Mouse (Mus musculus): ENCODE results near the gene Ltb. TPM values are rescaled to one million over a fixed set of nuclear protein-coding genes. Genes with fewer than 3 reads are reported as not detected.

Gene Ltb
- total and polyA plus RNA-seq, 3 experiments = 1.8 to 7.7 (median 5.8) TPM

Small RNAs within 50 kb of the gene (microRNA-seq; reads per million reads assigned to microRNA genes)
- gene Mir6973a = 0 reads per million in 2 experiments
- 0 reads per million in 2 experiments for gene Mir6974
- gene Mir6975 = 0 reads per million in 2 experiments

Other genes with a start within 250 kb of the Ltb start
Only the 30 nearest of the 39 such genes appear.
- gene Vwa7, start 177.9 kb upstream of the Ltb start, total RNA-seq (2021) = under 1 TPM; 0.26 to 0.55 TPM
- 0.97 and 1.8 TPM in 2 replicates for gene Vwa7, start 177.9 kb upstream of the Ltb start, polyA plus RNA-seq (2012; rRNA removed)
- gene Sapcd1, start 166.4 kb upstream of the Ltb start, total RNA-seq (2021) = under 1 TPM in 1 of 2 experiments, not detected in 1; 0.79 TPM
- 0.83 and 2.0 TPM in 2 replicates for gene Sapcd1, start 166.4 kb upstream of the Ltb start, polyA plus RNA-seq (2012; rRNA removed)
- gene Msh5, start 147.7 kb upstream of the Ltb start, total RNA-seq (2021) = under 1 TPM; 0.75 to 0.93 TPM
- gene Msh5, start 147.7 kb upstream of the Ltb start, polyA plus RNA-seq (2012; rRNA removed) = 1.3 and 1.7 TPM in 2 replicates
- 100 to 1,000 TPM in 1 of 2 experiments, 10 to 100 TPM in 1; 80.8 to 136 TPM for gene Clic1, start 144.5 kb upstream of the Ltb start, total RNA-seq (2021)
- 62.2 and 64.1 TPM in 2 replicates for gene Clic1, start 144.5 kb upstream of the Ltb start, polyA plus RNA-seq (2012; rRNA removed)
- gene Ddah2, start 135.4 kb upstream of the Ltb start, total RNA-seq (2021) = 10 to 100 TPM in 1 of 2 experiments, 1 to 10 TPM in 1; 7.2 to 26.6 TPM
- gene Ddah2, start 135.4 kb upstream of the Ltb start, polyA plus RNA-seq (2012; rRNA removed) = 25.9 and 35.6 TPM in 2 replicates
- gene Ly6g6c, start 129.1 kb upstream of the Ltb start, total RNA-seq (2021) = not detected
- not detected in 2 replicates for gene Ly6g6c, start 129.1 kb upstream of the Ltb start, polyA plus RNA-seq (2012; rRNA removed)
- gene Mpig6b, start 128.3 kb upstream of the Ltb start, total RNA-seq (2021) = not detected
- 0.06 TPM in 1 of 2 replicates, not detected in the other for gene Mpig6b, start 128.3 kb upstream of the Ltb start, polyA plus RNA-seq (2012; rRNA removed)
- gene Ly6g6e, start 117.5 kb upstream of the Ltb start, total RNA-seq (2021) = not detected
- gene Ly6g6e, start 117.5 kb upstream of the Ltb start, polyA plus RNA-seq (2012; rRNA removed) = 0.21 and 0.34 TPM in 2 replicates
- under 1 TPM in 1 of 2 experiments, not detected in 1; 0.45 TPM for gene Ly6g6d, start 116.4 kb upstream of the Ltb start, total RNA-seq (2021)
- gene Ly6g6d, start 116.4 kb upstream of the Ltb start, polyA plus RNA-seq (2012; rRNA removed) = 0.57 and 1.1 TPM in 2 replicates
- not detected for gene Ly6g6f, start 108.8 kb upstream of the Ltb start, total RNA-seq (2021)
- gene Ly6g6f, start 108.8 kb upstream of the Ltb start, polyA plus RNA-seq (2012; rRNA removed) = not detected in 2 replicates
- gene Abhd16a, start 105.2 kb upstream of the Ltb start, total RNA-seq (2021) = 10 to 100 TPM; 71.8 to 95.8 TPM
- 219 and 291 TPM in 2 replicates for gene Abhd16a, start 105.2 kb upstream of the Ltb start, polyA plus RNA-seq (2012; rRNA removed)
- not detected for gene Ly6g5c, start 86.2 kb upstream of the Ltb start, total RNA-seq (2021)
- not detected in 2 replicates for gene Ly6g5c, start 86.2 kb upstream of the Ltb start, polyA plus RNA-seq (2012; rRNA removed)
- under 1 TPM; 0.23 to 0.35 TPM for gene Ly6g5b, start 79.0 kb upstream of the Ltb start, total RNA-seq (2021)
- gene Ly6g5b, start 79.0 kb upstream of the Ltb start, polyA plus RNA-seq (2012; rRNA removed) = 0.42 and 0.52 TPM in 2 replicates
- 10 to 100 TPM; 12.4 to 12.8 TPM for gene Gpank1, start 73.0 kb upstream of the Ltb start, total RNA-seq (2021)
- 13.3 and 15.8 TPM in 2 replicates for gene Gpank1, start 73.0 kb upstream of the Ltb start, polyA plus RNA-seq (2012; rRNA removed)
- gene Csnk2b, start 72.4 kb upstream of the Ltb start, total RNA-seq (2021) = 100 to 1,000 TPM; 212 to 337 TPM
- 358 and 360 TPM in 2 replicates for gene Csnk2b, start 72.4 kb upstream of the Ltb start, polyA plus RNA-seq (2012; rRNA removed)
- gene D17H6S53E, start 68.1 kb upstream of the Ltb start, total RNA-seq (2021) = 10 to 100 TPM; 23.4 to 32.0 TPM
- gene D17H6S53E, start 68.1 kb upstream of the Ltb start, polyA plus RNA-seq (2012; rRNA removed) = 27.7 and 45.5 TPM in 2 replicates
- under 1 TPM in 1 of 2 experiments, not detected in 1; 0.78 TPM for gene Apom, start 62.4 kb upstream of the Ltb start, total RNA-seq (2021)
- gene Apom, start 62.4 kb upstream of the Ltb start, polyA plus RNA-seq (2012; rRNA removed) = 0.22 TPM in 1 of 2 replicates, not detected in the other
- gene Bag6, start 59.3 kb upstream of the Ltb start, total RNA-seq (2021) = 100 to 1,000 TPM; 389 to 403 TPM
- gene Bag6, start 59.3 kb upstream of the Ltb start, polyA plus RNA-seq (2012; rRNA removed) = 433 and 470 TPM in 2 replicates
- 100 to 1,000 TPM; 205 to 258 TPM for gene Prrc2a, start 29.5 kb upstream of the Ltb start, total RNA-seq (2021)
- gene Prrc2a, start 29.5 kb upstream of the Ltb start, polyA plus RNA-seq (2012; rRNA removed) = 598 and 625 TPM in 2 replicates
- 1 to 10 TPM; 3.4 to 6.4 TPM for gene Aif1, start 18.4 kb upstream of the Ltb start, total RNA-seq (2021)
- 0.30 and 0.46 TPM in 2 replicates for gene Aif1, start 18.4 kb upstream of the Ltb start, polyA plus RNA-seq (2012; rRNA removed)
- gene Lst1, start 6.0 kb upstream of the Ltb start, total RNA-seq (2021) = 1 to 10 TPM; 5.0 to 7.6 TPM
- gene Lst1, start 6.0 kb upstream of the Ltb start, polyA plus RNA-seq (2012; rRNA removed) = 3.6 and 4.6 TPM in 2 replicates
- gene Tnf, start 7.6 kb downstream of the Ltb start, total RNA-seq (2021) = under 1 TPM; 0.35 to 0.52 TPM
- gene Tnf, start 7.6 kb downstream of the Ltb start, polyA plus RNA-seq (2012; rRNA removed) = 0.62 and 1.0 TPM in 2 replicates
- gene Lta, start 10.9 kb downstream of the Ltb start, total RNA-seq (2021) = under 1 TPM; 0.26 to 0.35 TPM
- 0.18 and 0.33 TPM in 2 replicates for gene Lta, start 10.9 kb downstream of the Ltb start, polyA plus RNA-seq (2012; rRNA removed)
- not detected for gene Gm16181, start 26.4 kb downstream of the Ltb start, total RNA-seq (2021)
- 0.31 and 1.3 TPM in 2 replicates for gene Gm16181, start 26.4 kb downstream of the Ltb start, polyA plus RNA-seq (2012; rRNA removed)
- gene Atp6v1g2, start 39.2 kb downstream of the Ltb start, total RNA-seq (2021) = 1 to 10 TPM; 5.6 to 5.7 TPM
- gene Atp6v1g2, start 39.2 kb downstream of the Ltb start, polyA plus RNA-seq (2012; rRNA removed) = 7.2 and 8.5 TPM in 2 replicates
- gene Nfkbil1, start 41.4 kb downstream of the Ltb start, total RNA-seq (2021) = 10 to 100 TPM; 14.1 to 19.4 TPM
- gene Nfkbil1, start 41.4 kb downstream of the Ltb start, polyA plus RNA-seq (2012; rRNA removed) = 52.3 and 57.6 TPM in 2 replicates
- gene Ddx39b, start 47.3 kb downstream of the Ltb start, total RNA-seq (2021) = 100 to 1,000 TPM; 192 to 200 TPM
- 164 and 180 TPM in 2 replicates for gene Ddx39b, start 47.3 kb downstream of the Ltb start, polyA plus RNA-seq (2012; rRNA removed)
- 100 to 1,000 TPM; 172 to 281 TPM for gene H2-D1, start 68.3 kb downstream of the Ltb start, total RNA-seq (2021)
- 473 and 543 TPM in 2 replicates for gene H2-D1, start 68.3 kb downstream of the Ltb start, polyA plus RNA-seq (2012; rRNA removed)
- 1 to 10 TPM in 1 of 2 experiments, under 1 TPM in 1; 0.98 to 3.6 TPM for gene H2-Q1, start 126.0 kb downstream of the Ltb start, total RNA-seq (2021)
- gene H2-Q1, start 126.0 kb downstream of the Ltb start, polyA plus RNA-seq (2012; rRNA removed) = 0.04 TPM in 1 of 2 replicates, not detected in the other
- gene H2-Q2, start 147.8 kb downstream of the Ltb start, total RNA-seq (2021) = 1 to 10 TPM in 1 of 2 experiments, under 1 TPM in 1; 0.61 to 2.5 TPM
- gene H2-Q2, start 147.8 kb downstream of the Ltb start, polyA plus RNA-seq (2012; rRNA removed) = 0.27 TPM in 1 of 2 replicates, not detected in the other

Measured in adrenal gland, adult 2 months (tissue).